Comparison of ENCODE assay signal across 8 mouse cellular contexts in the genomic region with DNA sequence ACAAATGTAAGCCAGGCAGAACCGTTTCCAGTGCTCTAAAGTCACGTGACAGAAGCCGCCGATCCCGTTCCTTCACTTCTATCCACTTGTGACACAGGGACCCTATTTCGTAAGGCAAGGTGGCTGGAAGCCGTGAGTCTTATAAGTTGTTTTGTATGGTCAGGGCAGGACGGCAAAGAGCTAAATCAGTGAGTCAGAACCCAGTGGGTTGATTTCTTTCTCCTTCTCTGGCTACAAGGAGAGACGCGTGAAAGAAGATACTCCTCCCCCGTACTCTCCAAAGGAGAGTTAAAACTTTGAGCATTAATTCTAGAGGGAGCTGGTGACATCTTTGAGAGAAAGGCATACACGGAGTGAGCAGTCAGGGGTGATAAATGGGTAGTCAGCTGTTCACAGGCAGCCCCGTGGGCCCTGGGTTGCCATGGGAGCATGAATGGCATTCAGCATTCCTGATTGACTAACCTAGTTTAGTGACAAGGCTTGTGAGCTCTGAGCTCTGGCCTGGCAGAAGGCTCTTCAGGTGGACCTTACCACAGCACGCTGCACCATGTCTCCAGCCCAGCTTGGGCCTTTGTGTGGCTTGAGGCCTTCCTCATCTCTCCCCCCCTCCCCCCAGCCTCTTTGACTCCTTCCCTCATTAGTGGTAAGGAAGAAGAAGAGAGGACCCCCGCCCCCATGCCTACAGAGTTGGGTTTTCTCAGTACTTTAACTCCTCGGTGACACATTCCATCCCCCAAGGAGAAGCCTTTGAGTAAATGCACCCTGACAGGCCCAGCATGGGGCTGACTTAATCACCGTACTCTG.
DNase-seq lines count a peak whose midpoint lies in the region; ATAC-seq and TF ChIP-seq lines count a peak whose summit lies in the region.

No protein-coding gene starts in this region.

- under 1% methylated on average over 17 of the region's 17 CpGs for WGBS in forebrain, embryonic 13.5 days
- WGBS in liver, embryonic 13.5 days (ENCODE audit: insufficient replicate concordance) = 23% methylated on average over 17 of the region's 17 CpGs

- peak; percentile 49 to 59 for DNase-seq in cerebellum, postnatal 14 days
- DNase-seq in cerebellum, adult 11 months = no peak
- DNase-seq in adrenal gland, adult 8-10 months = peak; percentile 64
- peak; percentile 89 for DNase-seq in kidney, adult 11 months
- no peak for DNase-seq in liver, embryonic 13.5 days
- DNase-seq in MN1 (ENCODE audit: low spot score) = no peak

- peak overlapping the region; percentile 43 for H3K9ac ChIP-seq in forebrain, embryonic 13.5 days
- H3K9ac ChIP-seq in liver, embryonic 13.5 days = peak overlapping the region; percentile 28; the same call in 1 of the 2 replicates

- H3K4me1 ChIP-seq in forebrain, embryonic 13.5 days = peaks cover 65% of the 10 kb centered on the region
- peaks cover 91% of the 10 kb centered on the region for H3K4me1 ChIP-seq in liver, embryonic 13.5 days (replicated peaks)

- peak overlapping the region; percentile 77 for H3K27ac ChIP-seq in forebrain, embryonic 13.5 days
- peak overlapping the region; percentile 3; the same call in 1 of the 2 replicates for H3K27ac ChIP-seq in liver, embryonic 13.5 days

- peak; percentile 91 for ATAC-seq in forebrain, embryonic 13.5 days
- 0 out of 2 replicates have a peak, but pooled peaks have one; percentile 8 for ATAC-seq in liver, embryonic 13.5 days (ENCODE audit: low read depth)

- peak overlapping the region; percentile 33 for H3K4me3 ChIP-seq in forebrain, embryonic 13.5 days
- H3K4me3 ChIP-seq in liver, embryonic 13.5 days (replicated peaks) = no peak overlapping the region; the same call in 1 of the 2 replicates
- H3K4me3 ChIP-seq in myocyte = no peak overlapping the region

- no peaks in the 10 kb centered on the region for H3K36me3 ChIP-seq in forebrain, embryonic 13.5 days (ENCODE audit: poor library complexity, severe bottlenecking)
- H3K36me3 ChIP-seq in liver, embryonic 13.5 days = peaks cover 17% of the 10 kb centered on the region
- no peaks in the 10 kb centered on the region for H3K36me3 ChIP-seq in myocyte (ENCODE audit: control insufficient read depth, insufficient read depth)

- peak overlapping the region; percentile 66 for H3K4me2 ChIP-seq in forebrain, embryonic 13.5 days
- H3K4me2 ChIP-seq in liver, embryonic 13.5 days = peak overlapping the region; percentile 46
- peak overlapping the region; percentile 81 for H3K4me2 ChIP-seq in myocyte (ENCODE audit: low read depth)

- no peak overlapping the region for H3ac ChIP-seq in myocyte (ENCODE audit: control insufficient read depth, insufficient read length)

- TF ChIP-seq POLR2A in myocyte (IDR thresholded peaks at IDR 0.05; ENCODE audit: insufficient read length, low read depth) = no peak

- peaks cover 85% of the 10 kb centered on the region for H3K79me2 ChIP-seq in myocyte (ENCODE audit: control insufficient read depth, insufficient read depth)

- H3K27me3 ChIP-seq in forebrain, embryonic 13.5 days = no peaks in the 10 kb centered on the region
- no peaks in the 10 kb centered on the region for H3K27me3 ChIP-seq in liver, embryonic 13.5 days
- H3K27me3 ChIP-seq in myocyte (ENCODE audit: control insufficient read depth, insufficient read depth, insufficient read length) = no peaks in the 10 kb centered on the region

- no peaks in the 10 kb centered on the region for H3K9me3 ChIP-seq in forebrain, embryonic 13.5 days (replicated peaks)
- H3K9me3 ChIP-seq in liver, embryonic 13.5 days (replicated peaks) = no peaks in the 10 kb centered on the region

TF ChIP-seq in myocyte, 11 proteins besides CTCF, POLR2A, EP300 and RAD21:
- TF ChIP-seq TCF3 (IDR thresholded peaks at IDR 0.05; ENCODE audit: insufficient read length, low read depth) (peak; percentile 59), MYOG (IDR thresholded peaks at IDR 0.05; ENCODE audit: control insufficient read depth in 1 of 3, insufficient read depth in 1 of 3, insufficient read length in 2 of 3, low read depth in 2 of 3) (peak; percentile 53 to 88 (median 62)), MAX (IDR thresholded peaks at IDR 0.05; ENCODE audit: low read depth) (no peak), TCF12 (IDR thresholded peaks at IDR 0.05; ENCODE audit: insufficient read depth, poor library complexity, severe bottlenecking) (peak; percentile 21), USF1 (IDR thresholded peaks at IDR 0.05; ENCODE audit: low read depth) (peak; percentile 77), MYOD1 (IDR thresholded peaks at IDR 0.05; ENCODE audit: control insufficient read depth in 1 of 3, insufficient read length in 2 of 3, low read depth in 2 of 3) (peak in 2 of 3 experiments; percentile 95 to 99), E2F4 (IDR thresholded peaks at IDR 0.05; ENCODE audit: insufficient read depth) (no peak)
TF ChIP-seq in myocyte: peak in this region for 5.

Comparison
In these comparisons a context has a peak if more than half of its experiments do, and no peak if none do; other contexts are left out.
1. DNase-seq: peak in cerebellum, postnatal 14 days (2 of 2), adrenal gland, adult 8-10 months (single experiment) and kidney, adult 11 months (single experiment); none in cerebellum, adult 11 months (single experiment), liver, embryonic 13.5 days (single experiment) and MN1 (single experiment).
2. Peak in every context shown above with its lines, with median percentiles within 50 percentile points of each other: H3K4me2 ChIP-seq.